Mouse (Mus musculus): Measurements from ENCODE around the gene Clip2. TPM values are rescaled to one million over a fixed set of nuclear protein-coding genes. Genes with fewer than 3 reads are reported as not detected.

Gene Clip2
- total RNA-seq (2015) (1.8 and 1.9 TPM in 2 replicates), total RNA-seq (2017) (3.7 and 6.7 TPM in 2 replicates)

GRCm38 (mm10) chr5:134552110-134552972, at the start of gene Clip2:
Clip2 (minus strand) TSS chr5:134552434.
- peak; percentile 86 for ATAC-seq (ENCODE audit: poor library complexity, severe bottlenecking)

- ATAC-seq (ENCODE audit: poor library complexity, severe bottlenecking) = no peak
These were observed 45.5 kb upstream of the Clip2 start for GRCm38 (mm10) chr5:134597711-134598110.

DNA sequence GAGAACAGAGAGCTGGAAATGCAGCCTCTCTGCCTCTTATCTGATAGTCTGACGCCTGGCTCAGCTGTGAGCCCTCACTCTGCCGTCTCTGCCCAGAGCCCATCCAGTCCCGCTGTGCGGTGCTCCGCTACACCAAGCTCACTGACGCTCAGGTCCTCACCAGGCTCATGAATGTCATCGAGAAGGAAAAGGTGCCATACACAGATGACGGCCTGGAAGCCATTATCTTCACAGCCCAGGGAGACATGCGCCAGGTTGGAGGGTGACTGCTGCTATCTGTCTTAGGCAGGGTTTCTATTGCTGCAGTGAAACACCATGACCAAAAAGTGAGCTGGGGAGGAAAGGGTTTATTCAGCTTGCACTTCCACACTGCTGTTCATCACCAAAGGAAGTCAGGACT, 40.9 kb upstream of the Clip2 start:
- no peak for ATAC-seq (ENCODE audit: poor library complexity, severe bottlenecking)

- peak; percentile 80 for ATAC-seq (ENCODE audit: poor library complexity, severe bottlenecking)
These were observed 39.9 kb upstream of the Clip2 start for GRCm38 (mm10) chr5:134592026-134592581.

- ATAC-seq (ENCODE audit: poor library complexity, severe bottlenecking) = peak; percentile 67
These were observed 37.7 kb upstream of the Clip2 start for GRCm38 (mm10) chr5:134589900-134590299.

DNA sequence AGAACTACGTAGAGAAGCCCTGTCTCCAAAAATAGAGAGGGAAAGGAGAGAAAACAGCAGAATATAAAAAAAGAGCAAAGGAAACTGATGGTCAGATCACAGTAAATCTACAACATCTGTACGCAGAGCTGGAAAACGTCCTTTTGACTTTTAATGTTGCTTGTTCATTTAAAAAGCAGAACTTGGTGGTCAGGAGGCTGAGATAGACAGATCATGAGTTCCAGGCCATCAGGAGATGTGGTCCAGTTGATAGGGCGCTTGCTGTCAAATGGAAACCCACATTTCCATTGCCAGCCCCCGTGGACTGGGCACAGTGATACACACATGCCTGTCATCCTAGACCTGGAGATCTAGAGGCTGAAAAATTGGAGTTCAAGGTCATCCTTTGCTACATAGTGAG, 32.6 kb upstream of the Clip2 start:
- ATAC-seq (ENCODE audit: poor library complexity, severe bottlenecking) = peak; percentile 36

DNA sequence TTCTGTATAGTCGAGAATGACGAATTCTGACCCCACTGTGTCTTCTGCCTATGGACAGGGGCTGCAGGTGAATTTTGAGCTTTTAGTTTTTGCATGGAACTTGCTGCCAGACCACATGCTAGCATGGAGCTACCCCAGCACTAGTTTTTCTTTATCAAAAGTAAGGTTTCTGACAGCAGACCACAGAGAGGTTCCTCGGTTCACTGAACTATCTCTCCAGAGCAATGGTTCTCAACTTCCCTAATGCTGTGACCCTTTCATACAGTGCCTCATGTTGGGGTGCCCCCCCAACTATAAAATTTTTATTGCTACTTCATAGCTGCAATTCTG, 31.6 kb upstream of the Clip2 start:
- ATAC-seq (ENCODE audit: poor library complexity, severe bottlenecking) = no peak

DNA sequence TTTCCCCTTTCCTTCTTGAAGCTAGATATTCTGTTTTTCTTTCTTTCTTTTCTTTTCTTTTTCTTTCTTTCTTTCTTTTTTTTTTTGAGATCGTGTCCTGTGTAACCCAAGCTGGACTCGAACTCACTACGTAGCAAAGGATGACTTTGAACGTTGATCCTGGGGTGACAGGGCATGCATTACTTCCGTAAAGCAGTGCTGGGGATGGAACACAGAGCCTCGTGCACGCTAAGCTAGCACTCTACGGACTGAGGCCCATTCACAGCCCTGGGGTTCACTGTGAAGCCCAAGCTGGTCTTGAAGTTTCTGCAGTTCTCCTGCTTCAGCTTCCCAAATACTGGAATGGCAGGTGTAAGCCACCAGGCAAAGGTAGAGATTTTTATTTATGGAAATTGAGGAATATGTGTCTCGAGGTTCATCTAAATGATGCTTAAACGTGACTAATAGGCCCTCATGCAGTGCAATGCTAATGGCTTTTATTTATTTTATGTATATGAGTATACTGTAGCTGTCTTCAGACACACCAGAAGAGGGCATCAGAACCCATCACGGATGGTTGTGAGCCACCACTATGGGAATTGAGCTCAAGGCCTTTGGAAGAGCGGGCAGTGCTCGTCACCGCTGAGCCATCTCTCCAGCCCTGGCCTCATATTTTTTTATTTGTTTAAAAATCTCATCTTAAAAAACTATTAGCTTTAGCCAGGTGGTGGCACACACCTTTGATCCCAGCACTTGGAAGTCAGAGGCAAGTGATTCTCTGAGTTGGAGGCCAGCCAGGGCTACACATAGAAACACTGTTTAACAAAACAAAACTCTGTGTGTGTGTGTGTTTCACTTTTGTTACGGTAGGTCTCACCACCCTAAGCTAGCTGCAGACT, 31.0 kb upstream of the Clip2 start:
- no peak; the same call in 1 of the 2 replicates for ATAC-seq (ENCODE audit: poor library complexity, severe bottlenecking)

GRCm38 (mm10) chr5:134582221-134582907, 30.1 kb upstream of the Clip2 start:
- ATAC-seq (ENCODE audit: poor library complexity, severe bottlenecking) = peak; percentile 98

DNA sequence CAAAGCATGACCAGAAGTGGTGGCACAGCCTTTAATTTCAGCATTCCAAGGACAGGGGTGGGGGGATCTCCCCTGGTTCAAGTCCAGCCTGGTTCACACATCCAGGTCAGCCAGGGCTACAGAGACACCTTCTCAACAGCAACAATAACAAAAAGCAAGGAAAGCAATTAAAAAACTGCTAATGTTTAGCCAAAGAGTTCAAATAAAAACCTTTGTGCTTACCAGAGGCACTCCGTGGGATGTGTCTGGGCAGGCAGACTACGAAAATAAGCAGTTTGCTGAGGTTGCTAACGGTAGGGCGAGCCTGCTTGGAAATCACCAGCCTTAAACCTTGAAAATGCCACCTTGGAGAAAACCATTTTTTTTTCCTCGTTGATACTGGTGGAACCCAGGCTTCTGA, 28.9 kb upstream of the Clip2 start, which contains the start of gene Rfc2:
Gene Rfc2 (plus strand): TSS at position 221 of the 400 bp plus-strand sequence.
- no peak for ATAC-seq (ENCODE audit: poor library complexity, severe bottlenecking)

GRCm38 (mm10) chr5:134579135-134579534, 26.9 kb upstream of the Clip2 start:
- ATAC-seq (ENCODE audit: poor library complexity, severe bottlenecking) = no peak

DNA sequence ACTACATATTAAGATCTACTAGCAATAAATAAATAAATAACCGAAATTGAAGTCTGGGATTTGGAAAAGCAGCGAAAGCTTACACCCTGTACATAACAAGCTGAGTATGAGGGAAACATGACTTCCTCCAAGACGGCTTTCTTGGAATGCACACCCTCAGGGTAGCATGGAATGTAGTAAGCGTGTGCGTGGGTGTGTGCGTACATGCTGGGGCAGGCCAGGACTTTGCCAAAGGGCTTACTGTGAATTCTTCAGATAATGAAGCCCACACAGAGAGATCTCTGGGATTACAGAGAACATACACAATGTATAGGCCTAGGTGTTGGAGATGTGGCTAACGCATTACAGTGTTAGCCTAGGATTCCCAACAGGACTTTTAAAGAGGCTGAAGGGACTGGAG, 25.3 kb upstream of the Clip2 start:
- ATAC-seq (ENCODE audit: poor library complexity, severe bottlenecking) = no peak

GRCm38 (mm10) chr5:134576517-134577220, 24.4 kb upstream of the Clip2 start:
- ATAC-seq (ENCODE audit: poor library complexity, severe bottlenecking) = no peak

DNA sequence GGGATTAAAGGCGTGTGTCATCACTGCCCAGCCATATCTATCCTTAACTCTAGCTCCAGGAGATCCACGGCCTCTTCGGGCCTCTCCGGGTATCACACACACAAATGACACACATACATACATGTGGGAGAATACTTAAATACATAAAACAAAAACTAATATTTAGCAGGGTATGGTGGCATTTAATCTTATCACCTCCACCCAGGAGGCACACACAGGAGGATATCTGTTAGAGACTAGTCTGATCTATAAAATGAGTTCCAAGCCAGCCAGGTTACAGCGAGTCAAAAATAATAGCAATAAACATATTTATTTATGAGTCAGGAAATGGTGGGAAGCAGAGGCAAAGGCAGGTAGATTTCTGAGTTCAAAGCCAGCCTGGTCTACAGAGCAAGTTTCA, 23.6 kb upstream of the Clip2 start:
- no peak for ATAC-seq (ENCODE audit: poor library complexity, severe bottlenecking)

GRCm38 (mm10) chr5:134572508-134573214, 20.4 kb upstream of the Clip2 start:
- ATAC-seq (ENCODE audit: poor library complexity, severe bottlenecking) = peak; percentile 45

DNA sequence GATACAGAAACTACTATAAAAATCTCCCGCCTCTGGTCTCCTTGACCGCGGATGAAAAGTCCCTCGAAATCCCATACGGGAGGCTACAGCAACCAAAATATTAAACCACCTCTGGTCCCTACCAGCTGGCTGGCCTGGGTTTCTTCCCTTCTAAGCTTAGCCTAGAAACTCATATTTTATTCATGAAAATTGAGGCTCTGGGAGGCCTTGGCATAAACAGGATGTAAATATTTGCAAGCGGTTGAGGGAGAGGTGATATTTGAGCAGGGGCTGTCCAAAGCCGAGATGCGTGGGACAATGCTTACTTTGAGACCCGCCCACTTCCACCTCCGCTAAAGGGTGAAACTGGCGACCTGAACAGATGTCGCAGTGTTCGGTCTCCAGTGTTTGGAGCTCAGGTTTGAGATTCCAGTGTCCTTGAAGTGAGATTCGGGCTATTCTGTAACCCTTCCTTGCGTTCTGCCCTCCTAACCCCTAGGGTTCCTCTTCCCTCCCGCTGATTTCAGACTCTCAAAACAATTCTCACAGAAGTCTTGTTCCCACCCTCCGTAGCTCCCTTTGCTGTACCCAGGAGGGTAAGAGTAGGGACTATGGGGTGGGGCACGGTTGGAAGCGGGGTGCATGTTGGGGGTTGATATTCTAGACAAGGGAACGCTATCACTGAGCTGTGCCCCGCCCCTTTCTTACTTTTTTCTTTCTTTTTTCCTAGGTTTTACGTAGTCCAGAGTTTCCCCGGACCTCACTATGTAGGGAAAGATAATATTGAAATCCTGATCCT, 19.7 kb upstream of the Clip2 start:
- peak; percentile 44 for ATAC-seq (ENCODE audit: poor library complexity, severe bottlenecking)

DNA sequence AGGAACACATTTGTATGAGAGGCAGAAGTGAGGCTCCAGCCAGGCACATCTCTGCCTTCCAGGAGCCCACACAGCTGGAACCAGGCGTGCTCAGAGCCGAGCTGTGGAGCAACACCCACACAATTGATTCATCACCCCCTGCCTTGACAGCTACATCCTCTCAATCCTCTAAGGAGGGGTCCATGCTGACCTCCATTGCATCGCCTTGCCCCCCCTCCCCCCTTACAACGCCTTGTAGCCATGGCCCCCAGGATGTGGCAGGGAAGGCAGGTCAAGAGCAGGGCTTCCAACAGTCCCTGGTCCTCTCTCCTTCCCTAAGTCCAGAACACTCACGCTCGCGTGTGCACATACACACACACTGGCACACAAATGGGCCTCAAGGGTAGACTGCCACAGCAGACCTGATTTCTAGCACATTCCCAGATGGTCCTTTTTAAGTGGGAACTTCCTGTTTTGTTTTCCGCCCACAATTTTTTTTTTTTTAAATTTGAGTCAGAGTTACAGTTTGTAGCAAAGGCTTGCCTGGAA, 16.8 kb upstream of the Clip2 start:
- ATAC-seq (ENCODE audit: poor library complexity, severe bottlenecking) = no peak

- no peak for ATAC-seq (ENCODE audit: poor library complexity, severe bottlenecking)
These were observed 15.8 kb upstream of the Clip2 start for GRCm38 (mm10) chr5:134568030-134568429.

DNA sequence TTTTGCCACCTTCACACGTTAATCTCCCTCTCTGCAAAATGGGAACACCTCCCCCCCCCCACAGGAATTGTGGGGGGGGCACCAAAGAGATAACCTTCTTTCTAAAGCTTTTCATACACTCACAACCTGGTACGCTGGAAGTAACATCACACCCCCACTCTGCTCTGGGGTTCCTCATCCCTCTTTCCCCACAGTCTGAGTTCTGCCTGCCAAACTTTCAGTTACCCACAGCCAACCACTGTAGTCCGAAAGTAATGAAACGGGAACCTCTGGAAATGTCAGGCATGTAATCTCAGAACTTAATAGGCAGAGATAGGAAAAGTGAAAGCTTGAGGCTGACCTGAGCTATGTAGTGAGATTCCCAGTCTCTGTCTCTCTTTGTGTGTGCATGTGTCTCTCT, 15.2 kb upstream of the Clip2 start:
- ATAC-seq (ENCODE audit: poor library complexity, severe bottlenecking) = peak; percentile 63

All from megakaryocyte, adult 5-6 weeks (primary cell).